20 mouse cellular contexts compared by ENCODE assay signal in genomic region chr15:25558240-25558639, GRCm38 (mm10).
A peak's percentile ranks its signal among the peaks of the same experiment; 100 is the strongest.
DNase-seq lines count a peak whose midpoint lies in the region; ATAC-seq and TF ChIP-seq lines count a peak whose summit lies in the region.
"Had no signal": no experiment of that assay in that cellular context is flagged by ENCODE, and none has a peak within 500 bp of the region (broad histone marks: within the 10 kb centered on the region; RNA-seq: fewer than 3 reads in every experiment).

No protein-coding gene starts in this region.

- H3K9ac ChIP-seq in heart, embryonic 12.5 days: no peak overlapping the region
- H3K9ac ChIP-seq in lung, embryonic 14.5 days: no peak overlapping the region
- H3K9ac ChIP-seq: embryonic facial prominence, embryonic 13.5 days; forebrain, embryonic 12.5 days; heart, embryonic 13.5 days; hindbrain, embryonic 12.5 days had no signal

- 69% methylated on average over 7 of the region's 7 CpGs for WGBS in heart, embryonic 12.5 days
- WGBS in lung, embryonic 14.5 days: 72% methylated on average over 7 of the region's 7 CpGs
- WGBS in kidney, adult 2 months: 76% methylated on average over 7 of the region's 7 CpGs

- peaks cover 9% of the 10 kb centered on the region; the same call in 1 of the 2 replicates for H3K27me3 ChIP-seq in heart, embryonic 12.5 days (replicated peaks)
- H3K27me3 ChIP-seq in lung, embryonic 14.5 days (ENCODE audit: insufficient read depth, low read length): no peaks in the 10 kb centered on the region
- H3K27me3 ChIP-seq in kidney, adult 2 months (replicated peaks; ENCODE audit: control insufficient read depth, insufficient read depth, low read length): no peaks in the 10 kb centered on the region
- H3K27me3 ChIP-seq: embryonic facial prominence, embryonic 13.5 days; forebrain, embryonic 12.5 days; hindbrain, embryonic 12.5 days had no signal

- no peak for TF ChIP-seq POLR2A in kidney, adult 2 months (IDR thresholded peaks at IDR 0.05; ENCODE audit: low read depth, low read length)

- H3K36me3 ChIP-seq in heart, embryonic 12.5 days: no peaks in the 10 kb centered on the region
- H3K36me3 ChIP-seq in lung, embryonic 14.5 days (ENCODE audit: insufficient read depth): no peaks in the 10 kb centered on the region
- no peaks in the 10 kb centered on the region for H3K36me3 ChIP-seq in kidney, adult 2 months (ENCODE audit: control insufficient read depth, insufficient read depth, low read length)
- H3K36me3 ChIP-seq: embryonic facial prominence, embryonic 13.5 days; forebrain, embryonic 12.5 days; heart, embryonic 13.5 days; hindbrain, embryonic 12.5 days had no signal

- no peaks in the 10 kb centered on the region for H3K9me3 ChIP-seq in heart, embryonic 12.5 days (replicated peaks)
- no peaks in the 10 kb centered on the region for H3K9me3 ChIP-seq in lung, embryonic 14.5 days (ENCODE audit: low read depth, low read length)
- H3K9me3 ChIP-seq: embryonic facial prominence, embryonic 13.5 days; forebrain, embryonic 12.5 days; heart, embryonic 13.5 days; hindbrain, embryonic 12.5 days had no signal

- no peak overlapping the region for H3K4me2 ChIP-seq in heart, embryonic 12.5 days
- H3K4me2 ChIP-seq in lung, embryonic 14.5 days: no peak overlapping the region
- H3K4me2 ChIP-seq: embryonic facial prominence, embryonic 13.5 days; forebrain, embryonic 12.5 days; heart, embryonic 13.5 days; hindbrain, embryonic 12.5 days had no signal

- TF ChIP-seq CTCF in lung, embryonic 14.5 days (IDR thresholded peaks at IDR 0.05; ENCODE audit: low read depth): no peak
- no peak for TF ChIP-seq CTCF in kidney, adult 2 months (conservative IDR thresholded peaks at IDR 0.05; ENCODE audit: insufficient read depth, insufficient read length, low read depth, low read length)

- ATAC-seq in heart, embryonic 12.5 days (ENCODE audit: insufficient number of reproducible peaks, low FRiP score): no peak
- ATAC-seq in lung, embryonic 14.5 days (ENCODE audit: insufficient read depth): no peak
- ATAC-seq: forebrain, embryonic 16.5 days; hindbrain, embryonic 16.5 days; inflammation-experienced regulatory T-cells, adult 6 months had no signal

- DNase-seq in heart, adult 11 months: peak; percentile 89
- DNase-seq in lung, embryonic 14.5 days: peak; percentile 64
- DNase-seq in lung, postnatal 36 days: no peak
- DNase-seq in lung, postnatal 10 days: peak; percentile 41
- no peak for DNase-seq in lung, adult 18-20 months
- peak; percentile 35 for DNase-seq in heart, postnatal 4 days
- DNase-seq in kidney, adult 2 months: no peak
- DNase-seq: adrenal gland, postnatal 10 days; cerebellum, adult 11-12 months; cerebellum, adult 9-11 months; cerebellum, postnatal 36 days; gastrocnemius, postnatal 36 days had no signal

- H3K27ac ChIP-seq in heart, embryonic 12.5 days (ENCODE audit: poor library complexity, severe bottlenecking): no peak overlapping the region
- no peak overlapping the region for H3K27ac ChIP-seq in lung, embryonic 14.5 days (ENCODE audit: low read depth)
- no peak overlapping the region for H3K27ac ChIP-seq in kidney, adult 2 months (ENCODE audit: insufficient read depth, low read depth, low read length)
- H3K27ac ChIP-seq: embryonic facial prominence, embryonic 13.5 days; forebrain, embryonic 12.5 days; heart, embryonic 13.5 days; hindbrain, embryonic 12.5 days had no signal

- H3K4me3 ChIP-seq in heart, embryonic 12.5 days: no peak overlapping the region
- no peak overlapping the region for H3K4me3 ChIP-seq in lung, embryonic 14.5 days (ENCODE audit: low read depth, low read length)
- H3K4me3 ChIP-seq in kidney, adult 2 months (ENCODE audit: insufficient read depth, low read depth, low read length): no peak overlapping the region
- H3K4me3 ChIP-seq: embryonic facial prominence, embryonic 13.5 days; forebrain, embryonic 12.5 days; heart, embryonic 13.5 days; hindbrain, embryonic 12.5 days had no signal

- 0 out of 2 replicates have a peak, but pooled peaks cover 8% of the 10 kb centered on the region for H3K4me1 ChIP-seq in heart, embryonic 12.5 days (replicated peaks)
- peaks cover 10% of the 10 kb centered on the region; the same call in 1 of the 2 replicates for H3K4me1 ChIP-seq in lung, embryonic 14.5 days (ENCODE audit: insufficient read depth)
- H3K4me1 ChIP-seq in kidney, adult 2 months (ENCODE audit: control insufficient read depth, insufficient read depth, low read length): no peaks in the 10 kb centered on the region
- H3K4me1 ChIP-seq: embryonic facial prominence, embryonic 13.5 days; forebrain, embryonic 12.5 days had no signal

Comparison
In these comparisons a context has a peak if more than half of its experiments do, and no peak if none do; other contexts are left out.
1. DNase-seq: peak in heart, adult 11 months (single experiment), lung, embryonic 14.5 days (single experiment), lung, postnatal 10 days (single experiment) and heart, postnatal 4 days (single experiment); none in lung, postnatal 36 days (single experiment), lung, adult 18-20 months (0 of 2) and kidney, adult 2 months (single experiment).